Mouse (Mus musculus): ENCODE measurements at regions not wholly inside any gene's neighbourhood (a gene's known extent, or its start where the extent isn't known, plus 50 kb on each side); places are given as distances from the start of the nearest gene placed in this dataset.
A peak's percentile ranks its signal among the peaks of the same experiment; 100 is the strongest.

DNA sequence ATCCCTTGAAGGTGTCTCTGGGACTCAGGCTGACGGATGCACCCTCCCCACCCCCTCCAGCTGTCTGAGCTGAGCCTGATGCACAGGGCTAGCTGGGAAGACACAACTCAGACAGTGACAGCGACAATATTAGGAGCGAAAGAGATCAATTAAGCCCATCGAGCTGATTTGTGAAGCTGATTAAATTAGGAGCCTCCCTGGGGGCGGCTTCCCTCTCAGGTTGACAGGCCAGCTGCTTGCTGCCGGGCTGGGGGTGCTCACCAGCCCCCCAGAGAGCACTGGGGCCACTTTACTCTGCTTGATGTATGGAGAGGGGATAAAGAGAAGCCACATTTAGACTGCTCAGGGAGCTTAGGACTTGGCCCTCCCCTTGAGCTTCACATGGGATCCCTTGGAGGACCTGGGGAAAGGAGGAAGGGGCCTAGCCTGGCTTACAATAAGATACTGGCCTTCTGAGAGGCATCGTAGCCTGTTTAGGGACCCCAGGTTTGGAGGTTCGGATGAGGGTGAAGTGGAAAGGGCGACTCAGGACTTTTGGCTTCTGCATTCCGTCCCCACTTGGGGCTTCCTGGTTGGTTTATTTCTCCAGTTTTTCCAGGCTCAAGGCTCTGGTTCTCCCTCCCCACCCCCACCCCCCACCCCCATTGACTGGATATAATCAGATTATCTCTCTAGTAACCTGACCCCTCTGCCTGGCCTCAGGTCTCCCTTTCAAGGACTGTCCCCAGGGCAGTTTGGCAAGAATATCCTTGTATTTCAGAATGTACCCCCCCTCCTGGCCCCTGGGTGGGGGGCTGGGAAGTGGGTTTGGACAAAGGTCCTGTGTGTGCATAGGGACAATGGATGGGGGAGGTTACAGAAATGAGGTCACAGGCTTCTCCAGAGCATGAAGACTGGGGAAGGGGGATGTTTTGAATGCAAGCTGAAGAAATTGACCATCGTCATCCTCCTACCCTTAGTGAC lies 283.4 kb downstream of the Rps24 start:
- peak; percentile 30 for DNase-seq

DNA sequence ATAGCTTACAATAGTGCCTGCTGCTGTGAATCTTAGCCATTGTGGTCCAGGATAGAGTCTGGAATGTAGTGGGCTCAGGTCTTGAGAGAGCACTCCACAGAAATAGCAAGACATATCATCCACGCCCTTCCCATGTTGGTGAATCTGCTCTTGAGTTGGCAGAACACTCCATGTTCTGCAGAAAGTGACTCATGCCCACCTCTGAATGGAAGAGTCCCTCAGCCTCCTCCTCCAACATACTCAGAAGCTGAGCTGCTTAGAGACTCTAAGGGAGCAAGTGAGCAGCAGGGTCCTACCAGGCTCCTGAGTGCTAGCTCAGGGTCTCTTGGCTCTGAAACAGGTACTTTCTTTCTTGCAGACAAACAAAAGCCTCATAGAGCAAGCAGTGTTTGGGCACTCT lies 284.7 kb downstream of the Rps24 start:
- DNase-seq: no peak

DNA sequence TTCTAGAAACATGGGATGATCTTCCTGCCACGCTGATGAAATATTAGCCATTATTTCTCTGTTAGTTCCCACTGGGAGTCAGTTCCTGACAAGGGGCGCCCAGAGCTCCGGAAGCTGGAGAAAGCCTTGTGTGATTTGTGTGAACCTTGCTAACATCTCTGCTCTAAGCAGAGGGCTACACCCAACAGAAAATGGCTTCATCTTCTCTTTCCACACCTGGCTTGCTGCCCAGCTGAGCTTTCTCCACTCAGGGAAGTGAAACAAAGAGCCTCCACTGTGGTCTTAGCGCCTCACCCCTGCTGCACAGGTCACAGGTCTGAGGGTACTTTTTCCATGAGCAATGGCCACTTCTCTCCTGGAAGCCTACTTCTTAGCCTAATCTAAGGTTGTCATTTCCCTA lies 285.2 kb downstream of the Rps24 start:
- DNase-seq: no peak

DNA sequence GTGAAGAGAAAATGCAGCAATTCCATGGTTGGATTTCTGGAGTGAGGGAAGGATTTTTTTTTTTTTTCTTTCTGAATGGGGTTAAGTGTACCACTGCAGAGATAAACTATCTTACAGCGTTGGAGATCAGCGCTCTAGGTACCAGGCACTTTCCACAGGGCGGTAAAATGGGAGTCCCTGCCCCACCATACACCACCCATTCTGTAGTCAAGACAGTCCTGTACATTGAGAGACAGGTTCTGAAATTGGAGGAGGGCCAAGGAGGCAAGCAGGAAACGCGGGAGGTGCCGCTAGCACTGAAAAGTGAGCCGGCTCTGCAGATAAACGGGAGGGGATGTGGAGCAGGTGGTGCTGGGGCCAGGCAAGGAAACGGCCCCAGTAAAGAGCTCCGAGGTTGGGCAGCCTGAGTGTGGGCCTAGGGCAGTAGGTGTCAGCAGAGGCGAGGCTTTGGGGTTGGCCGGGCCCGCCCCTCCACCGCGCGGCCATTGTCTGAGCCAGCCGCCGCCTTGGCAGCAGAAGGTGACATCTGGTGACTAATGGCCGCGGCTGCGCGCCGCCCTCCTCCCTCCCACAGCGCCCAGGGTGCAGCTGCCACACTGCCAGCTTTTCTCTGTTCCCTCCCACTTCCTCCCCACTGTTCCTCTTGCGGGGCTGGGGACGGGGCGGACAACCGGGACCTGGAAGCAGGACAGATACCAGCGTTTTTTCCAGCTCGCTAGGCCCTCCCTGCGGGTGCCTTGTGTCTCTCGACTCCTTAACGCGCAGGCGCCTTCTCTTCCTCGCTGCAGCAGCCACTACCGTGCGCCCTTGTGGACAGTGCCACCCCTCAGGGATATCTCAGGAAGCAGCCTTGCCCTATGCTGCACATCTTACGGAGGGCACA lies 292.1 kb downstream of the Rps24 start:
- DNase-seq: peak; percentile 88

DNA sequence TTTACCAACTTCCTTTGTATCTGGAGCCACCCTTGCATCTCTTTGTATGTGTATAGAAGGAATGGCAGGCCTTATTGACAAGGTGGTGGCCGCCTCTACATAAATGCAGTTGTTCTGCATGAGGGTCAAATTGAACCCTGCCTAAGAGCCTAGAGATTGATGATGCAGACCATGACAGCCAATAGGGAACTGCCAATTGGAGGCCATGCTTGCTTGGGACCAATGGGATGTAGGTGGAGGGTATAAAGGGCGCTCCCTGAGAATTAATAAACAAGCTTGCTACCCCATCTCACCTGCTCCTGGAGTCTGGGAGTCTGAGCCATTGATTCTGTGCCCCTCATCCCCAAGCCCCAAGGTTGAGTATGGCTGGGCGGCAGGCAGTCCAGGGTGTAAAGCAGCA lies 294.7 kb downstream of the Rps24 start:
- no peak for DNase-seq

DNA sequence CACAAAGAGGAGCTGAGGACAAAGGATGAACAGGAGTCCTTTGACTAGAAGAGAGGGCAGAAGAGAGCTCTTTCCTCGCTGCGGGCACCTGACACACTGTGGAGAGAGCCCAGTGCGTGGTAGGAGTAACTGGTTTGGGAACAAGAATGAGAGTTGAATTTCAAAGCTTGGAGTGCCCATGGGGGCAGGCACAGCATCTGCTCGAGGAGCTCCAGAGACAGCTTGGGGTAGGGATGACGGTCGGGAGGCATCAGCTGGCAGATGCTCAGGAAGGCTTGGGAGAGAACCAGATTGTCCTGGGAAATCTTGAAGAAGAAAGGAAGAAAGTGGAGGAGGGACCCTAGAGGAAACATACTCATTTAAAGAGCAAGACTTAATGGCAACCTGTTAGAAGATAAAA lies 297.0 kb downstream of the Rps24 start:
- peak; percentile 54 for DNase-seq

DNA sequence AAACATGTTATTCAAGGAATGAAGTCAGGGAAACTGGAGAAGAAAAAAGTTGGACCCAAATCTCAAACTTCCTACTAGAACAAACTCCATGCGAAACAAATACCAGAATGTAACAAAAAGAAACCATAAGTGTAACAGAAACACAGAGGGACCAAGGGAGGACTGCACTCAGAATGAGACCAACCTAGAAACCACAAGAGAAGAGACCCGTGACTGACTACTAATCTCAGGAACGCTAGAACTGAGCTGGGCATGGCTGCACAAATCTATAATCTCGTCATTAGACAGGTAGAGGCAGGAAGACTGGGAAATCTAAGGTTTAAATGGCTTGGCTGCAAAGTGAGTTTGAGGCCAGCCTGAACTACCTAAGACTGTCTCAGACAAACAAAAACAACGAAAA lies 298.5 kb downstream of the Rps24 start:
- DNase-seq: no peak

DNA sequence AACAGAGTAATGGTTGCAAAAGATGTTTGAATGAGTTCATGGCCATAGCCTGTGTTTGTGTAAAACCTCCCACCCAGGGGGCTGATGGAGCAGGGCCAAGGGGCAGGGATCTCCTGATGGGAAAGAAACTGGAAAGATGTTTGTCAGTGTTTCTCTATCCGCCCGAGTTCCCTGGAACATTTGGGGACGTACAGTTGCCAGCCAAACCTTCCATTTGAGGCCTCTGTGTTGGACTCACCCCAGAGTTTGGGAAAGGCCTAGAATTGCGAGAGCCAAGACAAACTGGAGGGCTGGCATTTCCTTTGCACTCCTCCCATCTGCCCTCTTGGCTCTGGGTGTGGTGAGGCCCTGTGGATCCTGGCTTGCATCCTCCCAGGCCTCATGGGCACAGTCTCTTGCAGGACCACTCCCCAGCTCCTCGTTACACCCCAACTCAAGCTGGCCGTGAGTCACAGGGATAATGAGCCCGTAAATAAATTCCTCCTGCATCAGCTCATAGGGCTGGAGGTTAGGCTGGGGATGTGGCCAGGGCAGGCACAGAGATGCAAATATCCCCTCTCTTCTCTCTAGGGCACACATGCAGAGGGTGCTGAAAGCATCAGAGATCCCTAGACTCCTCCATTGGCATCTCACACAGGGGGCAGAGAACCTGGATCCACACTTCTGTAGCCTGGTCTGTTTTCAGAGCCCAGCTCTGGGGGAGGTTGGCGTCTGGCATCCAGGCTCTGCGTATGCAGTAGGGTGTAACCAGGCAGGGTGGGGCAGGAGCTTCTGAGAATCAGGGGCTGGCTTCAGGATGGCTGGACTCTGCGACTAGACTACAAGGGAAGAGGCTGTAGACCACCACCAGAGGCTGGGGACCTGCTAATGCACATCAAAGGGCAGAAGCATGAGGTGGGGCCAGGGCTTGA lies 306.7 kb downstream of the Rps24 start:
- no peak for DNase-seq

DNA sequence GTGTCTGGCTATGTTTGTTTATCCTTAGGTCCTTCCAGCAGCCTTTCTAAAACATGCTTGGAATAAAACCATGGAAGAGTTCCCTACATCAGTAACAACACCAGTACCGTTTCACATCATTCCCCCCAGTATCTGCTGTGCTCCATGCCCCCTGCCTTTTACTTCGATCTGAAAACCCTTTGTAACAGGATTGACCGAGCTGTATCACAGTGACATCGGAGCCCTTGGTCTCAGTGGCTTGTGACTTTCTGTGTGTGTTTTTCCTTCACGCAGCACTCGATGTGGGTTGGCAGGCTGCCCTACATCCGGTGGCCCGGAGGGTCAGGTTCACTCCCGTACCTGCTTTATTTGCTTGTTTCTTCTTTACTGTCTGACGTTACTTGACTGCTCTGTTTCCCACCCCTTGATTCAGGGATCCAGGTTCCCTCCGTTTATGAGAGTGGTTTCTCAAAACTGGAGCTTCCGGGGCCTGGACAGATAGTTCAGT lies 307.5 kb downstream of the Rps24 start:
- no peak for DNase-seq

DNA sequence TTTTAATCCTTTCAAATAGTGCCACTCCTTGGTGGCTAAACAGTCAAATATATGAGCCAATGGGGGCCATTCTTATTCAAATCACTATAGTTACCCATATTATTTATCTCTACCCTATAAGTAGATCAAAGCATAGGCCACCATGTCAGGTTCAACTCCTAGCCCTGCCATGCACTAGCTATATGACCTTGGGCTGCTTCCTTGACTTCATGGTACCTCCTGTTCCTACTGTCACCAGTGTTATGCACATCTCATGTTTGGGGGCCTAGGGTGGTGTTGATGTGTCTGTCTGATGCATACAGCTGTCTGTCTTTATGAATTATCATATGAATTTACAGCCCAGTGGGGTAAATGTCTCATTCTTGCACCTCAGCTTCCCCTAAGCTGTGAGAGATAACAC lies 310.6 kb downstream of the Rps24 start:
- DNase-seq: no peak

DNA sequence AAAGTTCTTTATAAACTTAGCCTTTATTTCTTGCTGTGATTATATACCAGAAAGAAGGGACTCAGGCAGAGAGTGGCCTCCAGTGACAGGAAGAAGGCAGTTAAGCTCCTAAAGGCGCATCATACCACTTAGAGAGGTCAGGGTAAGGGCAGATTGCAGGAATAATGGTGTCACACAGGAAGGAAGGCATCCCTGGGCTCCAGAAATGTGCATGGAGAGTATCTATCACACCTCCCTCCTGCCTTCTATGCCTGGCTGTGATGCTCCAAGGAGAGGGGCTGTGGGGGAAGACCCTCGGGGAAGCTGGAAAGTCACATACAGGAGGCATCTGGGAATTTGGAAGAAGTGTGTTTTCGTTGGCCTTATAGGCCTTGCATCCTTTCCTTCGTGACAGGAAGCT lies 311.1 kb downstream of the Rps24 start:
- DNase-seq: no peak

DNA sequence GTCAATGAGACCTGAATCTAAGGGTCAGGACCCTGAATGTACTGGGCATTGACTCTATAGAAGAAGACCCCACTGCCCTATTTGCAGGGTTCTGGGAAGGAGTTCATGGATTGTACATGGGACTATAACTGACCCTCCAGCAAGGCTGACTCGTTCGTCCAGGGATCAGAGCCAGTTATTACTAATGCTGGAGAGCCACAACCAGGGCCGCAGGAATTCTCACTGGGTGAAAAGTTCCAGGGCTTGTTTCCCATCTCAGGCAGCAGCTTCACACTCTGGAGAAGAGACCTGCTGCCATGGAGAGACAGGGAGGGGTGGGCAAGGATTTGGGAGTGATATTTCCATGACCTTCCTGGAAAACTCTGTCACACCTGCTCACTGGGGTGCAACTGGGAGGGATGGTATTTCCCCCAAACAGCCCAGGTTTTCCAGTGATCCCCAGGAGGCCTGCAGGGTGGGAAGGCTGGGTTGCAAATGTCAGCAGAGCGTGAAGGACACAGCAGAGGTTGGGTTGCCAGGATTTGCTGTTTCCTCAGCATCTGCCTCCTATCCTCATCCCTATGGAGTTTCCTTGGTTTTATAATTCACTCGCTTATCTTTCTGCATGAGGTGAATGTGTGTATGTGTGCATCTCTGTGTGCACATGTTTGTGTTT lies 316.2 kb downstream of the Rps24 start:
- no peak for DNase-seq

DNA sequence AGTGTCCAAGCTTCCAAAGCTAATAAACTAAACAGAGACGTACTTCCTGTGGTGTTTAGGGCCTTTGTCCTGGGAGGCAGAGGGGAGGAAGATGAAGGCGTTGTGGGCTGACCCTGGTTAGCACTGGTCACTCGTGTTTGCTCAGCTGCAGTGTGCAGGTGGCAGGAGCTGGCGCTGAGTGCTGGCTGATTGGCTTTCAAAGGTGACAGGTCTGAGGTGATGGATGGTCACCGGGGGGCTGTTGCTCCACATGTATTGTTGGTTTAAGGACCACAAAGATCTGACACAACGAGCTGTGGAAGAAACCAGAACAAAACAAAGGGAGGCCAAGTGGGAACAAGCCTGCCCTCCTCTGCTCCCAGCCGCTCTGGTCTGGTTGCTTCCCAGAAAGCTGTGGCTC lies 320.1 kb downstream of the Rps24 start:
- no peak for DNase-seq

DNA sequence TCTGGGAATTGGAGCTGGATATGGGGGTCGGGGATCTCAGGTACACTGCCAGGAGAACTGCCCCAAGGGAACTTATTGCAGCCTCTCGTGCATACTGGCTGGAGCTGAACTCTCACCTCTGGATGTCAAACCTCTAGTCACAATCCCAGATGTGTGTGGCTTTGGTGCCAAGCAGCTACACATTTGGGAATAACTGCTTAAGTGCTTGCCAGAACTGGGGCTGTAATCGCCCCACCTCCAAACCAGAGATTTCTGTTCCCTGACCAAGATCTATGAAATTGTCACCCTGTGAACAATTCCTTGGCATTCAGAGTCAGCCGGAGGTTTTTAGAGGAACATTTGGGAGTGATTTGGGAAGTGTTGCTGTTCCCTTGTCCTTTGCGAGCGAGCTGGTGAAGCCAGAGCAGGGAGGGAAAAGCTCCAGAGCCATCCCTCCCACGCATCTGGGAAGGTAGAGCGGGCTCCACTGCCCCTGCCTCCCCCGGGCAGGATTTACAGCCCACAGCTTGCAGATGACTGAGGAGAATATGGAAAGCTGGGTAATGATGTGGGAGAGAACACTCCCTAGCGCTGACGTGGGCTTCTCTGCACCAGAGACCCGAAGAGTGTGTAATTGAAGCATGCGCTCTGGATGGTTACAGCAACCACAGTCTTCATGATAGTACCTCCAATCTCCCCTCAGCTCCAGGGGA lies 336.1 kb downstream of the Rps24 start:
- peak; percentile 46 for DNase-seq

DNA sequence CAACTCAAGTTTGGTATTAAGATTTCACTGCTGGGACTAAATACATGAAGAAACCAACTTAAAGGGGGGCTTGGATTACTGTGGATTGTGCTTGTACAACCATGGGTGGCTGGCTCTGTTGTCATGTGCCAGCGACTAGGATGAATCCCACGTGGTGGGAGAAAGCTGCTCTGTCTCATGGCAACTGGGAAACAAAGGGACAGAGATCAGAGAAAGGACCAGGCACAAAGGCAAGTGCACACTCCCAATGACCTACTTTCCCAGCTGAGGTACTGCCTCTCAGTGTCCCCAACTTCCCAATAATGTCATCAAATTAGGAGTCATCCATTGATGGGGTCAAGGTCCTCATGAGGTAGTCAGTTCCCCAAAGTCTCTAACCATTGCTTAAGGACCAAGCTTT lies 337.4 kb downstream of the Rps24 start:
- DNase-seq: no peak

DNA sequence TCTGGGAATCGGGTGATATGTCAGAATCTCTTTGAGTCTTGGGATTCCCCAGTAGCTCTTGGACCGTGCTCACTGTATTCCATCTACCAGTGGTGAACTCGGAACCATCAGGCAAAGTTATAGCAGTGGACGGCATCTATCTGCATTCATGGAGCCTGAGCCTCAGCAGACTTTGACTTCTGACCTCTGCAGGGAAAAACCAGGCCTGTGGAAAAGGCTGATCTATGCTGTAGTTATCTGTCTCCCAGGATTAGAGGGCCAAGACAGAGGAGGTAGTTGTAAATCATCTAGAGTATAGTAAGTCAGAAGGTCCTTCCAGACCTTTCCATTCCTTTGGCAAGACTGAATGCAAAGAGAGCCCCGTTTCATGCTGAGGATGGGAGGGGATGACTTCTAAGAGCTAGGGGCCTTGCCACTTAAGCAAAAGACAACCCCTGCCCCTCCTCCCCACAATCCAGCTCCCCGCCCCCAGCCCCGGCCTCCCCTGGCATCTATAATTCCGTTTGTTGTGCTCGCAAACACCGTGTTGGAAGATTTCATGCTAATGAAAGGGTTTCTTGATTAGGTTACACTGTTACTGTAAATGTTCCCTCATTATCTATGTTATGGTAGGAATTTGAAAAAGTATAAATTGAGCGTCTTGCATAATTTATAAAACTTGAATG lies 338.9 kb downstream of the Rps24 start:
- DNase-seq: no peak

DNA sequence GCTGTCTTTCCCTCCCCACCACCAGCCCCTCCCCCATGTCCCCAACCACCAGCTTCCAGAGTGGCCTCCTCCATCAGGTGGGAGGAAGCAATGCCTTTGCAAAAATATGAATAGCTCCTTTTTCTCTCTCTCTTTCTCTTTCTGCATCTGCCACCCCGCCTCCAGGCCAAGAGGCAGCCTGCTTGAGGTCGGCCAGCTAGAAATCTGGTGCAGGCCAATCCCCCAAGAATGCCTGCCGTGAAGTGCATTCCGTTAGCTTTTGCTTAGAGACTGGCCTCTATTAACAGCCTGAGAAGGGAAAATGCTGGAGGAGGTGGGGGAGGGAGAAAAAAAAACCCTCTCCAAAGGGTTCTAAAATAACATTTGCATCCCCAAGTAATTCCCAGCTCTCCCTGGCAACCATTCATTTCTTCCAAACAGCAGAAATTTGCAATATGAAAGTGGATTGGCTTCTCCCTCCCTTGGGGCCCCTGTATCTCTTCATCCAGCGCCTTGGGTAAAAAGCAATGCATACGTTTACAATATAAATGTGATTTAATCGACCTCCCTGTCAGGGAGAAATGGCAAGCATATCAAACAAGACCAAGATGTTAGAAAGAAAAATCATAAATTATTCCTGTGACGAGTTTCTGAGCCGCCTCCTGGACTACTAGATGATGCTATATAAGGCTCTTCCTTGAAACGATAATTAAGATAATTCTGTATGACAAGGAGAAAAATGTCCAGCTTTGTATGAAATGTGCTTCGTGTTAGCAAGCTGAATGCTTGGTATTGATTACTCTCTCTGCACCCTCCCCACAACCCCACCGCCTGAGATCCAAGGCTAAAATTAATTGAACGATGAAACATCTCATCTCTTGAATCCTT lies 339.8 kb downstream of the Rps24 start:
- peak; percentile 41 for DNase-seq

DNA sequence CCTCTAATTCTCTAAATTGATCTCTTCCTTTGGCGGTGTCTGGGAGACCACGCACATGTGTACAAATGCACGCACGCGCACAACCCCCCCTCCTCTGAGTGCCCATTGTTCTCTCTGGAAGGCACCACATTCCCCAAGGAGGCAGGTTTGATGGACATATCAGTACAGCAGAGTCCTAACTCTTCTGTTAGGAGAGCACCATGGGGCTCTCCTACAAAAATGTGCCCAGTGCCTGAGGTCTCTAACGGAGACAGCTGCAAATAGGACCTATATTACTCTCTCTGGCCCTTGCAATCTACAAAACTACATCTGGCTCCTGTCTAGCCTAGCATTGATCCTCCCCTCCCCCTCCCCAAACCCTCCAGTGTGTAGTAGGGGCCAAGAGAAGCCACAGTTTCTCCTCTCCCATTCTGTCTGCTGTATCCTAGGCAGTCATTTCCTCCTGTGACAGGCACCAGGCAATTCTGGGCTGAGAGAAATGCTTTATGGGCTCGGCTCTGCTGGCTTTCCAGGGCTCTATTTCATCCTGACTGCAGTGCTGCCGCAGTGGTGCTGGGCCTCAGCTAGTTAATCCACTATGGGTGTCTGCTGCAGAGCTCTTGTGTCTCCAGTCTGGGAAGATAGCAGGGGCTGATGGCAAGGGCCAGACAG lies 340.6 kb downstream of the Rps24 start:
- no peak for DNase-seq

DNA sequence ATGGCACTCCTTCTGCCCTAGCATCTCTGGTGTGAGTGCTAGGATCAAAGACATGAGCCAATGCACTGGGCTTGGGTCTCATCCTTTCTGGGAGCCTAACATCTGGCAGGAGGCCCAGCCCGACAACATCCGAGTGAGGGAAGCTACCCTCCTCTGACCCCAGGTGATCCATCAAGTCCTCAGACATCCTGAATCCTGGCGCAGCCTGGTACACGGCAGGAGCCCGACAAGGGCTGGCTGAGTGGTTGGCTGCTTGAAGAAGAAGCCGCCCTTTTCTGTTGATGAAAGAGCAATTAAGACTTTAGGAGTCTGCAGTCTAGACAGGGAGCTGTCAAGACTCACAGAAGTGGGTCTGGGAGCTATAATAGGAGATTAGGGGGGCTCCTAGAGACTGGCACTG lies 342.1 kb downstream of the Rps24 start:
- no peak for DNase-seq
